Mouse (Mus musculus) ES-E14 (cell line): ENCODE measurements around the gene Gm45618.

Experiments used
- HCFC1 ChIP-seq: IDR thresholded peaks from 2 replicates; pipeline ENCODE4 v1.6.1; 2012; ENCODE audit warnings: low read length, inconsistent platforms, borderline replicate concordance; ENCODE audit not compliant: insufficient read depth
- MAFK ChIP-seq: IDR thresholded peaks from 2 replicates; pipeline ENCODE4 v1.6.1; 2014; ENCODE audit warnings: mild to moderate bottlenecking, low read depth, low read length, inconsistent platforms; ENCODE audit not compliant: insufficient read depth
- ZC3H11A ChIP-seq: IDR thresholded peaks from 2 replicates; pipeline ENCODE4 v1.6.1; 2012; ENCODE audit warnings: low read depth, mild to moderate bottlenecking, inconsistent platforms, low read length, borderline replicate concordance
- ZNF384 ChIP-seq: IDR thresholded peaks from 2 replicates; pipeline ENCODE4 v1.6.1; 2012; ENCODE audit warnings: low read depth, low read length, inconsistent platforms

DNA sequence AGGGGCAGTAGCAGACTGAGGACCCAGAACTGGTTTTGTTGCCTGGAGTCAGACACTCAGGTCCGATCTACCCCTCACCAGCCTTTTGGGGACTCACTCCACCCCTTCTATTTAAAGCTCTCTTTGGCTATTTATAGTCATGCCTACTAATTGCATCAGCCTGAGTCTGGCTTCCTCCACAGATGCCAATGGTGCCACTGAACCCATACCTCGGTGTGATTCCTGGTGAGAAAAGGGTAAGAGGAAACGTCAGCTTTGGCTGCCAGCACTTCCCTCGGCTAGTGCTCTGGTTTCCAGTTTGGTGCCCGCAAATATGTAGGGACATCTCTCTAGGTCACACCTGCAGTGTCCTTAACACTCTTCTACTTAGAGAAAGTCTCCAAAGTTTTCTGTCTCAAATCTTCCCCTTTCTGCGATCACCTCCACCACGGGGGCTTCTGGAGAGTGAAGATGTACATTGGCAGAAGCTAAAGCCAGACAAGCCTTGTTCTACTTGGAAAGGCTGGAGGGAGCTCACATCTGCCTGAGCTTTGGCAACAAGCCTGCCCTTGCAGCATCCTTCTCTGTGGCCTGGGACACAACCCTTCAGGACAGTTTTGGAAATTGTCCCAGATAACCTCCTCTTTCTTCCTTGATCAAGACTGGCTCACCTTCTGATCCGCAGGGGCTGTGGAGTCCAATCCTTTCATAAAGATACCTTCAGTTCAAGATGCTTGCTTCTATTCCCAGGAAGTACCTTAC is 46.2 kb downstream of the Gm45618 start:
- TF ChIP-seq MAFK: no peak
- no peak for TF ChIP-seq HCFC1
- TF ChIP-seq ZC3H11A: no peak
- no peak for TF ChIP-seq ZNF384
